Mouse (Mus musculus) right cerebral cortex, postnatal 36 days (tissue): ENCODE measurements at regions not wholly inside any gene's neighbourhood (a gene's known extent, or its start where the extent isn't known, plus 50 kb on each side); places are given as distances from the start of the nearest gene placed in this dataset.

Experiments used
- DNase-seq, 2 experiments: peaks; one replicate each; pipeline ENCODE4 v3.0.0; 2022; ENCODE audit warnings: low spot score in 2 of 2, mixed read lengths in 1 of 2

- no peak for DNase-seq
These were observed 56.1 kb upstream of the Samsn1 start for GRCm38 (mm10) chr16:76078219-76078618.

GRCm38 (mm10) chr16:76076231-76076630 lies 54.1 kb upstream of the Samsn1 start:
- DNase-seq = no peak
